Comparison of ENCODE assay signal across 19 mouse cellular contexts in genomic region chr8:46992579-46992978, GRCm38 (mm10). TPM values are rescaled to one million over a fixed set of nuclear protein-coding genes. Genes with fewer than 3 reads are reported as not detected.
A peak's percentile ranks its signal among the peaks of the same experiment; 100 is the strongest.
DNase-seq lines count a peak whose midpoint lies in the region; ATAC-seq lines count a peak whose summit lies in the region.
"Had no signal": no experiment of that assay in that cellular context is flagged by ENCODE, and none has a peak within 500 bp of the region (broad histone marks: within the 10 kb centered on the region; RNA-seq: fewer than 3 reads in every experiment).

No protein-coding gene starts in this region.

- no peaks in the 10 kb centered on the region for H3K36me3 ChIP-seq in hindbrain, embryonic 13.5 days
- H3K36me3 ChIP-seq: embryonic facial prominence, embryonic 13.5 days; heart, embryonic 10.5 days; hindbrain, embryonic 15.5 days; midbrain, embryonic 10.5 days had no signal

- no peaks in the 10 kb centered on the region for H3K9me3 ChIP-seq in hindbrain, embryonic 13.5 days
- H3K9me3 ChIP-seq: embryonic facial prominence, embryonic 13.5 days; heart, embryonic 10.5 days; hindbrain, embryonic 15.5 days; midbrain, embryonic 10.5 days had no signal

- no peak overlapping the region for H3K4me3 ChIP-seq in hindbrain, embryonic 13.5 days
- H3K4me3 ChIP-seq: embryonic facial prominence, embryonic 13.5 days; heart, embryonic 10.5 days; hindbrain, embryonic 15.5 days; midbrain, embryonic 10.5 days had no signal

- peak; percentile 9 for DNase-seq in thymus, postnatal 25 days
- DNase-seq in thymus, postnatal 0 days (ENCODE audit: low spot score), result no peak
- DNase-seq in thymus, postnatal 4 days, result peak; percentile 27
- DNase-seq in urinary bladder, postnatal 4 days (ENCODE audit: low spot score in 2 of 2), result no peak
- DNase-seq in urinary bladder, adult 2 months (ENCODE audit: low spot score), result no peak
- DNase-seq: adrenal gland, postnatal 36 days; cerebellum, adult 8-10 months; gastrocnemius, postnatal 14 days; heart, postnatal 10 days; kidney, adult 18-20 months; kidney, postnatal 10 days; liver had no signal

- no peak overlapping the region for H3K27ac ChIP-seq in hindbrain, embryonic 13.5 days
- H3K27ac ChIP-seq: embryonic facial prominence, embryonic 13.5 days; heart, embryonic 10.5 days; hindbrain, embryonic 15.5 days; midbrain, embryonic 10.5 days had no signal

- H3K9ac ChIP-seq in hindbrain, embryonic 13.5 days, result no peak overlapping the region
- H3K9ac ChIP-seq: embryonic facial prominence, embryonic 13.5 days; hindbrain, embryonic 15.5 days had no signal

- no peak overlapping the region for H3K4me2 ChIP-seq in hindbrain, embryonic 13.5 days
- H3K4me2 ChIP-seq: hindbrain, embryonic 15.5 days had no signal

- no peaks in the 10 kb centered on the region for H3K27me3 ChIP-seq in hindbrain, embryonic 13.5 days
- H3K27me3 ChIP-seq: embryonic facial prominence, embryonic 13.5 days; hindbrain, embryonic 15.5 days had no signal

- H3K4me1 ChIP-seq in hindbrain, embryonic 13.5 days (replicated peaks), result peaks cover 9% of the 10 kb centered on the region
- H3K4me1 ChIP-seq: heart, embryonic 10.5 days; hindbrain, embryonic 15.5 days; midbrain, embryonic 10.5 days had no signal

- ATAC-seq in activated CD4-positive, CD25-positive, alpha-beta regulatory T cell, adult 4 months, result peak; percentile 40
- ATAC-seq in megakaryocyte progenitor cell, adult 5-6 weeks (replicated peaks; ENCODE audit: poor library complexity), result peak; percentile 66
- ATAC-seq in hindbrain, embryonic 13.5 days (ENCODE audit: low FRiP score), result no peak

- WGBS in hindbrain, embryonic 13.5 days, result 92% methylated on average over 9 of the region's 9 CpGs

RNA-seq across cellular contexts. Expression of gene Enpp6, which starts 5.9 kb away (rescaled TPM):
- 0.03 and 0.14 TPM in 2 replicates for polyA plus RNA-seq in thymus, postnatal 0 days (2015; fragmentation: Nextera tagmentation; extraction: Ambion mirVana)
- under 1 TPM; 0.46 to 0.68 TPM for polyA plus RNA-seq in activated CD4-positive, CD25-positive, alpha-beta regulatory T cell, adult 4 months (2017; shearing (Covaris generic))
- total RNA-seq in megakaryocyte progenitor cell, adult 5-6 weeks (2015), result not detected in 2 replicates
- not detected in 2 replicates for total RNA-seq in megakaryocyte progenitor cell, adult 5-6 weeks (2017)
- polyA plus RNA-seq in urinary bladder, adult 2 months (2012; rRNA removed), result 0.38 and 0.48 TPM in 2 replicates
- polyA plus RNA-seq in hindbrain, embryonic 13.5 days (2015; fragmentation: Nextera tagmentation; extraction: Ambion mirVana), result 0.18 and 0.34 TPM in 2 replicates

Comparison
In these comparisons a context has a peak if more than half of its experiments do, and no peak if none do; other contexts are left out.
1. DNase-seq: peak in thymus, postnatal 25 days (single experiment) and thymus, postnatal 4 days (single experiment); none in thymus, postnatal 0 days (single experiment), urinary bladder, postnatal 4 days (0 of 2) and urinary bladder, adult 2 months (single experiment).